Mouse (Mus musculus) embryonic fibroblast, embryonic 13.5 days (primary cell): Measurements from ENCODE around the gene Arnt2.

ENCODE experiments used
- CTCF ChIP-seq: IDR thresholded peaks from 2 replicates; pipeline ENCODE4 v1.5.1; 2011; ENCODE audit warnings: mild to moderate bottlenecking, control low read depth, low read length, moderate library complexity, borderline replicate concordance; ENCODE audit not compliant: insufficient read depth
- POLR2A ChIP-seq: IDR thresholded peaks from 2 replicates; pipeline ENCODE4 v1.6.1; 2011; ENCODE audit warnings: low read depth, mild to moderate bottlenecking, control low read depth, low read length, moderate library complexity

DNA sequence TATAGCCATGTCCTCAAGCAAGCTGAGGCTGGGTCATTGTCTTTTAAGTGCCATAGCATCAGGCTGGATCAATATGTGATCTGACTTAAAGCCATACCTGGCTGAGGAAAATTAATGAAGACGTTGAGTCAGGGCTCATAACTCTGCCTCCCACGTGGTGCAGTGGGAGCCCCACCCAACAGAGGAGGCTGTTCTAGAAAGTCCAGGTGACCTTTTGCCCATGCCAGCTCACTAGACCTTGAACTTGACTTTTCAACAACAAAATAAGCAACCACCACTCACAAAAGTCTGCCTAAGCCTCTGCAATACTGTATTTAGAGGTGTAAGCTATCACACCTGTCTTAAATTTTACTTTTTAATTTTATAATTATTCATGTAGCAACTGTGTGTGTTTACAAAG lies 24.9 kb upstream of the Arnt2 start:
- TF ChIP-seq POLR2A (no peak), CTCF (no peak)
